Mouse (Mus musculus): ENCODE results near the gene Apaf1.

The Apaf1 gene

GRCm38 (mm10) chr10:91082550-91083392 is at the start of gene Apaf1, which contains the start of gene Ikbip:
TSS of gene Apaf1 (minus strand) at chr10:91082770.
TSS of gene Ikbip (plus strand) at chr10:91082940.
- DNase-seq (ENCODE audit: low spot score) = peak; percentile 99

GRCm38 (mm10) chr10:91131565-91131964 is 49.0 kb upstream of the Apaf1 start:
- DNase-seq (ENCODE audit: low spot score) = no peak

GRCm38 (mm10) chr10:91130792-91131191 is 48.2 kb upstream of the Apaf1 start:
- DNase-seq (ENCODE audit: low spot score) = no peak

- DNase-seq (ENCODE audit: low spot score) = no peak
Observed at GRCm38 (mm10) chr10:91128551-91129160, 46.1 kb upstream of the Apaf1 start.

GRCm38 (mm10) chr10:91127395-91127794 is 44.8 kb upstream of the Apaf1 start:
- DNase-seq (ENCODE audit: low spot score) = no peak

- no peak for DNase-seq (ENCODE audit: low spot score)
Observed at GRCm38 (mm10) chr10:91126618-91127355, 44.2 kb upstream of the Apaf1 start.

- peak; percentile 98 for DNase-seq (ENCODE audit: low spot score)
Observed at GRCm38 (mm10) chr10:91123828-91124822, 41.6 kb upstream of the Apaf1 start, which contains the start of gene Slc25a3. TSS of gene Slc25a3 (minus strand) at chr10:91124059.

- DNase-seq (ENCODE audit: low spot score) = peak; percentile 18
Observed at GRCm38 (mm10) chr10:91123281-91123827, 40.8 kb upstream of the Apaf1 start.

- no peak for DNase-seq (ENCODE audit: low spot score)
Observed at GRCm38 (mm10) chr10:91122646-91123045, 40.1 kb upstream of the Apaf1 start.

- DNase-seq (ENCODE audit: low spot score) = no peak
Observed at GRCm38 (mm10) chr10:91116958-91117357, 34.4 kb upstream of the Apaf1 start.

GRCm38 (mm10) chr10:91109841-91110240 is 27.3 kb upstream of the Apaf1 start:
- DNase-seq (ENCODE audit: low spot score) = no peak

GRCm38 (mm10) chr10:91105981-91106380 is 23.4 kb upstream of the Apaf1 start:
- DNase-seq (ENCODE audit: low spot score) = no peak

- no peak for DNase-seq (ENCODE audit: low spot score)
Observed at GRCm38 (mm10) chr10:91102799-91103590, 20.4 kb upstream of the Apaf1 start.

GRCm38 (mm10) chr10:91101936-91102335 is 19.4 kb upstream of the Apaf1 start:
- DNase-seq (ENCODE audit: low spot score) = no peak

GRCm38 (mm10) chr10:91100101-91100500 is 17.5 kb upstream of the Apaf1 start:
- DNase-seq (ENCODE audit: low spot score) = no peak

- no peak for DNase-seq (ENCODE audit: low spot score)
Observed at GRCm38 (mm10) chr10:91098056-91098455, 15.5 kb upstream of the Apaf1 start.

- DNase-seq (ENCODE audit: low spot score) = no peak
Observed at GRCm38 (mm10) chr10:91094251-91095104, 11.9 kb upstream of the Apaf1 start.

- DNase-seq (ENCODE audit: low spot score) = no peak
Observed at GRCm38 (mm10) chr10:91092812-91093211, 10.2 kb upstream of the Apaf1 start.

- DNase-seq (ENCODE audit: low spot score) = no peak
Observed at GRCm38 (mm10) chr10:91083393-91083927, 890 bp upstream of the Apaf1 start.
